Mouse (Mus musculus): Measurements from ENCODE around the gene Gcsam.

DNA sequence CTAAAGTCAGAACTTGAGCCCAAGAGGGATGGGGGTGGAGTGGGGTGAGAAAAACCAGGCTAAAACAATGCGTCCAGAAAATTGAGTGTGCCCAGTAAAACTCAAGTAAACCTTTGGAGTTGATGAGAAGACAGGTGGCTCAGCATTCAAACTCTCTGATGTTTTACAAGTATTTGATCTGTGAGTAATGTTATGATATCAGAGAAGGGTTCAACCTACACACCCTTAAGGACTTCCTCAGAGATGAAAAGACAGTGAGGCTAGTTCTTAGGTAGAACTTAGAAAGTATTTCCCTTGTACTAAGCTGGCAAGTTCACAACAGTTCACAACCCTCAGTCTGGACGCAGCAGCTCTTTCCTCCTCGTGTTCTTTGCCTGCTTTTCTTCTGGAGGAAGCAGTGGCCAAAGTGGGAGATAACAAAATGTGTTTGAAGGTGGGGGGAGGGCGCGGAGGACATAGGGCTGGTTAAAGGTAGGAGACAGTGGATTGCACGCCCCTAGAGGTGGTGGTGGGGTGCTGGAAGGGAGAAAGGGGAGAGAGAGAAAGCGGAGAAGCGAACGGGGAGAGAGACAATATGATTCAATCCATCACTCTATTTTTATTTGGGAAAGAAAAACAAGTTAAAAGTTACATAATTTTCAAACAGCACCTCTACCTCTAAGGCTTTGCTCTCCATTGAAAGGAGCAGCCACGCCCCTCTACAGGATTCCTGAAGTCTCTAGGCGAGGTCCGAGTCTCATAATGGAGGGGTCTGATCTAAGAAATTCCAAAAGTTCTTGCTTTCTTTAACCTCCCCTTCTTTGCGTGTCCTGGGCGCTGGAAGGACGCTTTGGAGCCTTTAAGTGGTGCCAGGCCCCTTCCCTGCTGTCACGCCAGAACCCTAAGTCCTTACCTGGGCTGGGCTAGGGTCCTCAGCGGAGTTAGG is 43.1 kb downstream of the Gcsam start:
- TF ChIP-seq CTCF (IDR thresholded peaks at IDR 0.05; ENCODE audit: borderline replicate concordance, insufficient read depth, low read depth, low read length) (no peak), POLR2A (IDR thresholded peaks at IDR 0.05; ENCODE audit: borderline replicate concordance, insufficient read depth, low read length) (no peak)
